Mouse (Mus musculus) layer of hippocampus, postnatal 25 days (tissue): ENCODE data around the gene Gnpat. TPM values are rescaled to one million over a fixed set of nuclear protein-coding genes. Genes with fewer than 3 reads are reported as not detected.

Source experiments
- DNase-seq, 2 experiments: peaks; one replicate each; pipeline ENCODE4 v3.0.0; 2022; ENCODE audit warnings: mixed read lengths in 2 of 2, low spot score in 1 of 2; ENCODE audit errors: extremely low spot score in 1 of 2
- total RNA-seq, 2 experiments: library from RNA; stranded (reverse); gene quantifications; 2 replicates each; pipeline ENCODE4 v1.2.3; 2021

The Gnpat gene
- total RNA-seq, 2 experiments from 2014 or later: 61.7 to 69.2 TPM

- peak; percentile 98 to 99 for DNase-seq
Measured at GRCm38 (mm10) chr8:124897386-124898250, 34.8 kb downstream of the Gnpat start, which contains the start of the genes Exoc8 and Sprtn. Gene Exoc8, minus strand, starts transcription at chr8:124897705. Gene Sprtn, plus strand, starts transcription at chr8:124897886.

GRCm38 (mm10) chr8:124898251-124898905 lies 35.5 kb downstream of the Gnpat start:
- no peak for DNase-seq

GRCm38 (mm10) chr8:124903198-124903597 lies 40.4 kb downstream of the Gnpat start:
- DNase-seq: no peak

GRCm38 (mm10) chr8:124905482-124905881 lies 42.6 kb downstream of the Gnpat start:
- no peak for DNase-seq

- DNase-seq: no peak
Measured at GRCm38 (mm10) chr8:124909936-124910335, 47.1 kb downstream of the Gnpat start.

GRCm38 (mm10) chr8:124910349-124910748 lies 47.5 kb downstream of the Gnpat start:
- DNase-seq: no peak

GRCm38 (mm10) chr8:124911938-124912872 lies 49.4 kb downstream of the Gnpat start:
- no peak for DNase-seq

- no peak for DNase-seq
Measured at GRCm38 (mm10) chr8:124914061-124914460, 51.2 kb downstream of the Gnpat start.

- DNase-seq: no peak
Measured at GRCm38 (mm10) chr8:124917741-124918484, 55.1 kb downstream of the Gnpat start.

- DNase-seq: no peak
Measured at GRCm38 (mm10) chr8:124921369-124922279, 58.8 kb downstream of the Gnpat start.

GRCm38 (mm10) chr8:124922490-124923089 lies 59.8 kb downstream of the Gnpat start:
- DNase-seq: no peak

GRCm38 (mm10) chr8:124923971-124924652 lies 61.3 kb downstream of the Gnpat start:
- no peak for DNase-seq

- DNase-seq: no peak
Measured at GRCm38 (mm10) chr8:124925544-124926266, 62.9 kb downstream of the Gnpat start.

- DNase-seq: no peak
Measured at GRCm38 (mm10) chr8:124926351-124926771, 63.5 kb downstream of the Gnpat start.

- DNase-seq: no peak
Measured at GRCm38 (mm10) chr8:124929006-124929405, 66.2 kb downstream of the Gnpat start.

- no peak for DNase-seq
Measured at GRCm38 (mm10) chr8:124930086-124930485, 67.3 kb downstream of the Gnpat start.

- DNase-seq: no peak
Measured at GRCm38 (mm10) chr8:124930649-124931048, 67.8 kb downstream of the Gnpat start.
